Mouse (Mus musculus): Measurements from ENCODE around the gene Nfil3. TPM values are rescaled to one million over a fixed set of nuclear protein-coding genes. Genes with fewer than 3 reads are reported as not detected.

The Nfil3 gene
- polyA plus RNA-seq, 1 experiment from 2014 or later, result 35.3 TPM

- Histone ChIP-seq H3K27ac (ENCODE audit: low read depth, low read length) (no peak overlapping the region), H3K9ac (ENCODE audit: low read depth, low read length) (no peak overlapping the region), H3K4me1 (ENCODE audit: control insufficient read depth, insufficient read depth, low read length) (peaks cover 8% of the 10 kb centered on the region), H3K4me2 (no peak overlapping the region), H3K27me3 (ENCODE audit: control insufficient read depth, insufficient read depth, low read length) (no peaks in the 10 kb centered on the region), H3K9me3 (replicated peaks; ENCODE audit: control insufficient read depth, low read length) (no peaks in the 10 kb centered on the region), H3K36me3 (ENCODE audit: control insufficient read depth, insufficient read depth, low read length) (no peaks in the 10 kb centered on the region), H3K4me3 (ENCODE audit: low read depth, low read length) (no peak overlapping the region)
- 80% methylated on average over 7 of the region's 7 CpGs for WGBS (ENCODE audit: insufficient replicate concordance)
- ATAC-seq (replicated peaks; ENCODE audit: insufficient number of reproducible peaks, low FRiP score, low TSS enrichment), result no peak
These were observed 59.6 kb downstream of the Nfil3 start for GRCm38 (mm10) chr13:52921065-52921825.

GRCm38 (mm10) chr13:52919790-52920352 is 61.0 kb downstream of the Nfil3 start:
- H3K4me1 ChIP-seq (ENCODE audit: control insufficient read depth, insufficient read depth, low read length), result peaks cover 16% of the 10 kb centered on the region
- H3K36me3 ChIP-seq (ENCODE audit: control insufficient read depth, insufficient read depth, low read length), result no peaks in the 10 kb centered on the region
- ATAC-seq (replicated peaks; ENCODE audit: insufficient number of reproducible peaks, low FRiP score, low TSS enrichment), result no peak
- no peak overlapping the region for H3K4me3 ChIP-seq (ENCODE audit: low read depth, low read length)
- no peak overlapping the region for H3K4me2 ChIP-seq
- no peaks in the 10 kb centered on the region for H3K9me3 ChIP-seq (replicated peaks; ENCODE audit: control insufficient read depth, low read length)
- no peaks in the 10 kb centered on the region for H3K27me3 ChIP-seq (ENCODE audit: control insufficient read depth, insufficient read depth, low read length)
- H3K9ac ChIP-seq (ENCODE audit: low read depth, low read length), result no peak overlapping the region
- H3K27ac ChIP-seq (ENCODE audit: low read depth, low read length), result no peak overlapping the region
- 59% methylated on average over 10 of the region's 10 CpGs for WGBS (ENCODE audit: insufficient replicate concordance)

GRCm38 (mm10) chr13:52918333-52918732 is 62.5 kb downstream of the Nfil3 start:
- no peak for ATAC-seq (replicated peaks; ENCODE audit: insufficient number of reproducible peaks, low FRiP score, low TSS enrichment)

More at GRCm38 (mm10) chr13:52918333-52918732, 62.5 kb downstream of the Nfil3 start:
- H3K27ac ChIP-seq (ENCODE audit: low read depth, low read length), result no peak overlapping the region
- no peaks in the 10 kb centered on the region for H3K36me3 ChIP-seq (ENCODE audit: control insufficient read depth, insufficient read depth, low read length)
- peaks cover 16% of the 10 kb centered on the region for H3K4me1 ChIP-seq (ENCODE audit: control insufficient read depth, insufficient read depth, low read length)
- H3K27me3 ChIP-seq (ENCODE audit: control insufficient read depth, insufficient read depth, low read length), result no peaks in the 10 kb centered on the region
- no peak overlapping the region for H3K9ac ChIP-seq (ENCODE audit: low read depth, low read length)
- H3K4me3 ChIP-seq (ENCODE audit: low read depth, low read length), result no peak overlapping the region
- H3K9me3 ChIP-seq (replicated peaks; ENCODE audit: control insufficient read depth, low read length), result no peaks in the 10 kb centered on the region
- no peak overlapping the region for H3K4me2 ChIP-seq
- 91% methylated on average over 5 of the region's 5 CpGs for WGBS (ENCODE audit: insufficient replicate concordance)

Other genes with a start within 250 kb of the Nfil3 start
- 47.7 and 54.7 TPM in 2 replicates for gene Auh, start 51.4 kb downstream of the Nfil3 start, polyA plus RNA-seq (2014; fragmentation: Nextera tagmentation; extraction: Ambion mirVana)

All from heart, embryonic 11.5 days (tissue).